In genomic region chr8:88313991-88314390, GRCm38 (mm10) we compare ENCODE assay signal across 11 mouse cellular contexts. TPM values are rescaled to one million over a fixed set of nuclear protein-coding genes. Genes with fewer than 3 reads are reported as not detected.
DNase-seq lines count a peak whose midpoint lies in the region.
"Had no signal": no experiment of that assay in that cellular context is flagged by ENCODE, and none has a peak within 500 bp of the region (broad histone marks: within the 10 kb centered on the region; RNA-seq: fewer than 3 reads in every experiment).

No protein-coding gene starts in this region.

- DNase-seq in cerebellum, adult 11-12 months, result peak; percentile 57
- no peak for DNase-seq in cerebellum, postnatal 4 days (ENCODE audit: low spot score in 2 of 2)
- DNase-seq in ovary, postnatal 36 days (ENCODE audit: low spot score), result peak; percentile 2
- no peak for DNase-seq in ovary, postnatal 14 days (ENCODE audit: low spot score)
- peak; percentile 23 for DNase-seq in cerebellum, postnatal 36 days
- DNase-seq in left cerebral cortex, adult 18-20 months (ENCODE audit: low spot score in 2 of 2), result no peak
- DNase-seq in ovary, postnatal 10 days (ENCODE audit: low spot score), result no peak
- DNase-seq: adrenal gland, adult 2 months; gastrocnemius, postnatal 14 days; heart, postnatal 10 days; heart, postnatal 4 days had no signal

RNA-seq across cellular contexts. Expression of gene Adcy7, which starts 41.8 kb away (rescaled TPM):
- total RNA-seq in left cerebral cortex, adult 18-20 months (2021), result 1 to 10 TPM; 3.8 to 4.8 TPM

RNA-seq across cellular contexts. Expression of gene Brd7, which starts 48.0 kb away (rescaled TPM):
- total RNA-seq in left cerebral cortex, adult 18-20 months (2021), result 10 to 100 TPM; 51.1 to 53.5 TPM

Comparison
In these comparisons a context has a peak if more than half of its experiments do, and no peak if none do; other contexts are left out.
1. DNase-seq: peak in cerebellum, adult 11-12 months (single experiment), ovary, postnatal 36 days (single experiment) and cerebellum, postnatal 36 days (2 of 2); none in cerebellum, postnatal 4 days (0 of 2), ovary, postnatal 14 days (single experiment), left cerebral cortex, adult 18-20 months (0 of 2) and ovary, postnatal 10 days (single experiment).